ENCODE assay signal across 11 mouse cellular contexts in the genomic region with DNA sequence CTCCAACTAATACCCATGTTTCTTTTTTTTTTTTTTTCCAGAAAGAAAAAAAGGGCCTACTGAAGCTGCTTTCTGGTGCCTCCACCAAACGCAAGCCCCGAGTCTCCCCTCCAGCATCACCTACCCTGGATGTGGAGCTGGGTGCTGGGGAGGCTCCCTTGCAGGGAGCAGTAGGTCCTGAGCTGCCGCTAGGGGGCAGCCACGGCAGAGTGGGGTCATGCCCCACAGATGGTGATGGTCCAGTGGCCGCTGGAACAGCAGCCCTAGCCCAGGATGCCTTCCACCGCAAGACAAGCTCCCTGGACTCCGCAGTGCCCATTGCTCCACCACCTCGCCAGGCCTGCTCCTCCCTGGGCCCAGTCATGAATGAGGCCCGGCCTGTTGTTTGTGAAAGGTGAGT.
DNase-seq lines count a peak whose midpoint lies in the region; ATAC-seq and TF ChIP-seq lines count a peak whose summit lies in the region.
"Had no signal": no experiment of that assay in that cellular context is flagged by ENCODE, and none has a peak within 500 bp of the region (broad histone marks: within the 10 kb centered on the region; RNA-seq: fewer than 3 reads in every experiment).

No protein-coding gene starts in this region.

- H3K4me3 ChIP-seq in forebrain, embryonic 10.5 days: no peak overlapping the region
- no peak overlapping the region for H3K4me3 ChIP-seq in forebrain, embryonic 15.5 days
- no peak overlapping the region for H3K4me3 ChIP-seq in liver, embryonic 12.5 days
- no peak overlapping the region for H3K4me3 ChIP-seq in CH12.LX (replicated peaks in 1 of 3; ENCODE audit: low read depth in 2 of 3, low read length in 2 of 3, poor library complexity in 1 of 3)
- H3K4me3 ChIP-seq: forebrain, embryonic 13.5 days; megakaryocyte, embryonic 14.5 days had no signal

- TF ChIP-seq EP300 in CH12.LX (IDR thresholded peaks at IDR 0.05; ENCODE audit: low read length): no peak

- WGBS in forebrain, embryonic 10.5 days: 82% methylated on average over 9 of the region's 9 CpGs
- 72% methylated on average over 9 of the region's 9 CpGs for WGBS in forebrain, embryonic 15.5 days
- WGBS in liver, embryonic 12.5 days (ENCODE audit: insufficient replicate concordance): 69% methylated on average over 9 of the region's 9 CpGs

- H3K36me3 ChIP-seq in forebrain, embryonic 10.5 days (replicated peaks): peaks cover 71% of the 10 kb centered on the region
- H3K36me3 ChIP-seq in forebrain, embryonic 15.5 days: peaks cover 21% of the 10 kb centered on the region
- H3K36me3 ChIP-seq in liver, embryonic 12.5 days: 0 out of 2 replicates have a peak, but pooled peaks cover 6% of the 10 kb centered on the region
- peaks cover 33 to 76% of the 10 kb centered on the region in 2 experiments for H3K36me3 ChIP-seq in CH12.LX (replicated peaks in 1 of 2; ENCODE audit: control insufficient read depth in 1 of 2, insufficient read depth in 1 of 2, low read length in 1 of 2)

- no peaks in the 10 kb centered on the region for H3K79me2 ChIP-seq in CH12.LX (replicated peaks; ENCODE audit: control insufficient read depth, extremely low read depth, insufficient read depth, poor library complexity, severe bottlenecking)

- dilution Hi-C loops in CH12.LX (cut with MboI; ENCODE audit: extremely low pct_ligation_motif_present, extremely low pct_unique_long_range_greater_than_20kb, low sequenced_read_pairs): no loop called here

- no peaks in the 10 kb centered on the region for H3K27me3 ChIP-seq in forebrain, embryonic 10.5 days (ENCODE audit: poor library complexity, severe bottlenecking)
- H3K27me3 ChIP-seq in forebrain, embryonic 15.5 days: no peaks in the 10 kb centered on the region
- no peaks in the 10 kb centered on the region for H3K27me3 ChIP-seq in liver, embryonic 12.5 days (replicated peaks)
- no peaks in the 10 kb centered on the region for H3K27me3 ChIP-seq in CH12.LX (replicated peaks)
- H3K27me3 ChIP-seq: forebrain, embryonic 13.5 days; megakaryocyte, embryonic 14.5 days had no signal

- H3K27ac ChIP-seq in forebrain, embryonic 10.5 days: peak overlapping the region; percentile 88; the same call in 1 of the 2 replicates
- H3K27ac ChIP-seq in forebrain, embryonic 15.5 days (replicated peaks): no peak overlapping the region
- H3K27ac ChIP-seq in liver, embryonic 12.5 days: no peak overlapping the region
- H3K27ac ChIP-seq in CH12.LX (ENCODE audit: insufficient read depth, low read depth): no peak overlapping the region

- no peak overlapping the region for H3K4me2 ChIP-seq in forebrain, embryonic 15.5 days (replicated peaks)
- H3K4me2 ChIP-seq in liver, embryonic 12.5 days: no peak overlapping the region
- H3K4me2 ChIP-seq in CH12.LX (ENCODE audit: insufficient read depth, low read depth, poor library complexity, severe bottlenecking): no peak overlapping the region
- H3K4me2 ChIP-seq: forebrain, embryonic 13.5 days had no signal

- peaks cover 45% of the 10 kb centered on the region for H3K4me1 ChIP-seq in forebrain, embryonic 10.5 days
- H3K4me1 ChIP-seq in forebrain, embryonic 15.5 days: peaks cover 34% of the 10 kb centered on the region
- H3K4me1 ChIP-seq in liver, embryonic 12.5 days: peaks cover 5% of the 10 kb centered on the region; the same call in 1 of the 2 replicates
- H3K4me1 ChIP-seq in CH12.LX (ENCODE audit: control insufficient read depth in 1 of 2, insufficient read depth in 2 of 2): peaks cover 0 to 8% of the 10 kb centered on the region in 2 experiments; a peak in 2 of 4 replicates
- H3K4me1 ChIP-seq: megakaryocyte, embryonic 14.5 days had no signal

- DNase-seq in forebrain, embryonic 10.5 days (ENCODE audit: extremely low spot score, low spot score): no peak
- DNase-seq in liver (peak; percentile 23), CH12.LX (ENCODE audit: extremely low read depth) (peak; percentile 41)
- peak; percentile 25 for DNase-seq in induced T-regulatory cell, adult 2 months (ENCODE audit: low read depth)
- DNase-seq in right cerebral cortex, adult 18-20 months: no peak
- DNase-seq in ovary, postnatal 14 days (ENCODE audit: low spot score): no peak
- DNase-seq: adrenal gland, postnatal 14 days had no signal

- ATAC-seq in forebrain, embryonic 15.5 days (replicated peaks): no peak
- ATAC-seq in liver, embryonic 12.5 days: no peak
- ATAC-seq: forebrain, embryonic 13.5 days had no signal

- TF ChIP-seq POLR2A in CH12.LX (IDR thresholded peaks at IDR 0.05; ENCODE audit: low read depth, low read length): no peak

- H3K9me3 ChIP-seq in forebrain, embryonic 10.5 days: peaks cover 4% of the 10 kb centered on the region
- H3K9me3 ChIP-seq in forebrain, embryonic 15.5 days: no peaks in the 10 kb centered on the region
- no peaks in the 10 kb centered on the region for H3K9me3 ChIP-seq in liver, embryonic 12.5 days (replicated peaks)
- no peaks in the 10 kb centered on the region for H3K9me3 ChIP-seq in CH12.LX (replicated peaks; ENCODE audit: low read length)
- H3K9me3 ChIP-seq: forebrain, embryonic 13.5 days; megakaryocyte, embryonic 14.5 days had no signal

- TF ChIP-seq RAD21 in CH12.LX (IDR thresholded peaks at IDR 0.05; ENCODE audit: low read depth, low read length): peak; percentile 45

- TF ChIP-seq CTCF in CH12.LX (conservative IDR thresholded peaks at IDR 0.05 in 1 of 2, IDR thresholded peaks at IDR 0.05 in 1 of 2; ENCODE audit: low read depth in 2 of 2, low read length in 2 of 2): peak; percentile 16 to 70; a peak in 2 of 4 replicates

- no peak overlapping the region for H3K9ac ChIP-seq in forebrain, embryonic 15.5 days (replicated peaks)
- no peak overlapping the region for H3K9ac ChIP-seq in liver, embryonic 12.5 days
- no peak overlapping the region for H3K9ac ChIP-seq in CH12.LX (ENCODE audit: insufficient read depth, low read depth)
- H3K9ac ChIP-seq: forebrain, embryonic 13.5 days had no signal

- in situ Hi-C loops in CH12.LX (cut with MboI; ENCODE audit: low pct_ligation_motif_present, low pct_unique_long_range_greater_than_20kb, low sequenced_read_pairs): loop anchor here (10.0 kb wide), 2 partner anchors 90 to 160 kb away; partner anchors contain the start of gene Sh3rf1

TF ChIP-seq in CH12.LX, 34 proteins besides CTCF, POLR2A, EP300 and RAD21:
- peak; percentile 70 for TF ChIP-seq SMC3 (IDR thresholded peaks at IDR 0.05; ENCODE audit: low read depth, low read length)
- TF ChIP-seq ETS1 (conservative IDR thresholded peaks at IDR 0.05; ENCODE audit: low read depth, low read length): no peak
TF ChIP-seq in CH12.LX: peak in this region for 1.

Comparison
In these comparisons a context has a peak if more than half of its experiments do, and no peak if none do; other contexts are left out.
1. DNase-seq: peak in liver (single experiment), CH12.LX (single experiment) and induced T-regulatory cell, adult 2 months (single experiment); none in forebrain, embryonic 10.5 days (single experiment), right cerebral cortex, adult 18-20 months (single experiment) and ovary, postnatal 14 days (single experiment).